Mouse (Mus musculus) E14TG2a.4 (cell line): ENCODE data around the gene Rerg.

Experiments used
- CTCF ChIP-seq: conservative IDR thresholded peaks from 2 replicates; pipeline ENCODE4 v1.5.1; 2014; ENCODE audit warnings: low read length
- NANOG ChIP-seq: IDR thresholded peaks from 2 replicates; pipeline ENCODE4 v1.6.1; 2014; ENCODE audit warnings: borderline replicate concordance, low read length, mixed read lengths

DNA sequence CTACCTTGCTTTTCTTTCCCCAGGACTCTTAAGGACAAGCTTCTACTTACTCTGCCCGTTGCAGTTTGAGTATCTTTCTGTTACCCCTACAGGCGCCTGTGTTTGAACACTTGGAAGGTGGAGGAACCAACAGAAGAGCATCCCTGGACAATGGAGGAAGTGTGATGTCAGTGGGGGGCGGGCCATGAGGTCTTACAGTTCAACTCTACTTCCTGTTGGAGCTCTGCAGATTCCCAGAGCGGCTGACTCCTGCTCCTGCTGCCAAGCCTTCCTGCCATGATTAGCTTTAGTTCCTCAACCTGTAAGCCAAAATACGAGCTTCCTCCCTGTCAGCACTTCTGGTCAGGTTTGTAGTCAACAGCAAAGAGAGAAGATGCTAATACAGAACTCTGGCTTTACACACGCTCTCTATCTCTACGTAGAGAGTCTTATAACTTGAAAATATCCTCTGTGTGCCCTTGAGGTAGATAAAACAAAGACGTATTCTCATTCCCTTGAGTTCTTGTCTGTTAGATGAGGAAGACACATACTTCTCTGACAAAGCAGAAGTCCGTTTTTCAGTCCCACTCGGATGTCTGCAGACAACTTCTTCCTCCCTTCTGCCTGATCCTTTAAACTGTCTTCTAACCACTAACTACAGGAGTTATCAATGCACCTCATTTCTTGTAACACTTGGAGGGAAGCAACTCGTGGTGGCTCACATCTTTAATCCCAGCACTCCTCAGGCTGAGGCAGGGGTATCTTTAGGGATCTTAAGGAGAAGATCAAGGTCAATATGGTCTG is 13.7 kb downstream of the Rerg start:
- TF ChIP-seq CTCF (no peak), NANOG (no peak)
